Mouse (Mus musculus): ENCODE data around the gene Lrrc55.
"Not testable (repeated sequence)": the region's sequence is repeated elsewhere in the genome, so short reads cannot be mapped to it uniquely, and the experiment has no call there.

The Lrrc55 gene

DNA sequence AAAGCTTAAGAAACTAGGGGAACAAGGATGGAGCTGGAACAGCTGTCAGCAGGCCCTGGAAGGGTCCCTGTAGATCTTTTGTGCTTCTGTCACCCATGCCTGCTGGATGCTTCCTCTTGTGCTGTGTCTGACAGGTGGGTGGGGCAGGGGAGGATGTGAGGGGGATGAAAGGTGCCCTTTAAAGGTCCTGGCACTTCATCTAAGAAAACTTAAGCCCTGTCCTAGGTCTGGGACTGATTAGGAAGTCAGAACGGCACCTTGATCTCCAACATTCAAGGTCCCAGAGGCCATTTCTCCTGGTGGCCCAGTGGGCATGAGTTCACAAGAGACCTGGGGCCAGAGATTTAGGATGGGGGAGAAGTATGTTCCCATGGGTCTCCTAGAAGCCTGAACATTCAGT lies at the start of gene Lrrc55:
Gene Lrrc55, minus strand, starts transcription at position 297 of the 400 bp plus-strand sequence.
- no peak for DNase-seq

DNA sequence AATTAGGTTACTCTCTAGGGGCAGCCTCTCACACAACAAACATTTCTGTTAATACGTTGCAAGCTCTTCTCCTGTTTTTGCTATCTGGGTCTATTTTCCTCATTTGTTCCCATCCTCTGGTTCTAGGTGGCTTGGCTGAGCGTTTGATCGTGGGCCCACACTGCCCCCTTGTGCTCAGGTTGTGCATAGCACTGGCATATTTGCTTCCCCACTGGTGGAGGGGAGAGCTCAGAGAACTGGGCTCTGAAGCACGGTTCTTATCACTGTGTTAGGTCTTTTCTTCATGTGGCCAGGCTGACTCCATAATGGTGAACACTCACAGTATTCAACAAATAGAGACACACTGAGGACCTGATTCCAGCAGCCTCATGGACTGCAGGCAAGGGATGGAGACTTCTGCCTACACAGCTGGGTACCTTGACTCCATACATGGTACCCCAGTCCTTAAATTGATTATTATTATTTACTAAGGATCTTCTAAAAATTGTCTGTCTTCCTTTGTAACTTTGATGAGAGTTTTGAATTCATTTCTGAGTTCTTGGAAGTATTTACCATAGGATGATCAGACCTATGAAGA lies 49.6 kb upstream of the Lrrc55 start:
- DNase-seq = peak; percentile 28 to 48

DNA sequence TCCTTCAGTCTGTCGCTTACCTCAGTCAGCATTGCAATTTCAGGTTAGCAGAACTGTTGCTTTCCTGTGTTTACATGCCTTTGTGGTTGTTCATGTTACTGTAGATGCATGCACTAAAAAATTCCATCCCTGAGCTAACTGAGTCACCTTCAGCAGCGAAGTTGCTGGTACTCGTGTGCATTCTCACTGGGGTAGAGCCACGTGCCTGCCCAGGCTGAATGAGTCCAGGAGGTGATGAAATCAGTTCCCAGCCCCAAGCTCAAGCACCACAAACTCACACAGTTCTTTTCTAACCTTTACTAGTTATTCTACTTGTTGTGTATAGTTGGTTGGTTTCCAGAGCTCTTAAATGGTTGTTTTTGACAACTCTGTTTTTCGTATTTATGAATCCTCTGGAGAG lies 48.7 kb upstream of the Lrrc55 start:
- DNase-seq = no peak

DNA sequence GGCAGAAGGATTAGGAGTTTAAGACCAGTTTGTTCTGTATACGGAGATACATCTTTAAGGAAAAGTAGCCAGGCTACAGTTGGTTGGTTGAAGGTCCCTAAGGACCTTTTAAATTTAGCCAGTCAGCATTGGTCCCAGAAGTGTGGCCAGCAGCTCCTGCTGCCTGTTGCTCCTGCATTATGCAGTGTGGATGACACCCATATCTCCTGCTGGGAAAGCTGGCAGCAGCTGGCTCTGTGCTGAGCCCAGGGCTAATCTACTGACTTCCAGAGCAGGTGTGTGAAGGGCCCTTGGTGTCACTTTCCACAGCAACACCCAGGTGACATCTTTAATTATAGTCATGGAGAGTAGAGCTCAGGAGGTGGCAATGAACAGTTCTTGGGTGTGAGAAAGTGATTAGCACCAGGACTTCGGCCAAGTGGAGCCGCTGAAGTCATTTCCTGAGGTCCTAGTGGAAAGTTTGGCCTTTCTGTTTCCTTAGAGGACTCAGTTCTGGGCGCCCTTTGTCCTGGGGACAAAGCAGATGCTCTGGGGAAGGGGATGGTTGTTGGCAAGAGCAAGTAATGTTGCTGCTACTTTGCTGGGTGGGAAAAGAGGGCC lies 41.2 kb upstream of the Lrrc55 start:
- DNase-seq = no peak

DNA sequence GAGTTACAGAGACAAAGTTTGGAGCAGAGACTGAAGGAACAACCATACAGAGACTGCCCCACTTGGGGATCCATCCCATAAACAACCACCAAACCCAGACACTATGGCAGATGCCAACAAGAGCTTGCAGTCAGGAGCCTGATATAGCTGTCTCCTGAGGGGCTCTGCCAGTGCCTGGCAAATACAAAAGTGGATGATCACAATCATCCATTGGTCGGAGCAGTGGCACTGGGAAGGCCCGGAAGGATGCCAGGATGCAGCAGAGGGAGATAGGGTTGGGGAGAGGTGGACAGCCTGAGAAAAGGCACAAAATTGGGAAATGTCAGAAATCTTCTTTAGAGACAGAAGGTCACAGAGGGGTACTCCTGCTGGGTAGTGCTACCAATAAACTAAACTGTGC lies 40.2 kb upstream of the Lrrc55 start:
- DNase-seq = not testable (repeated sequence)

DNA sequence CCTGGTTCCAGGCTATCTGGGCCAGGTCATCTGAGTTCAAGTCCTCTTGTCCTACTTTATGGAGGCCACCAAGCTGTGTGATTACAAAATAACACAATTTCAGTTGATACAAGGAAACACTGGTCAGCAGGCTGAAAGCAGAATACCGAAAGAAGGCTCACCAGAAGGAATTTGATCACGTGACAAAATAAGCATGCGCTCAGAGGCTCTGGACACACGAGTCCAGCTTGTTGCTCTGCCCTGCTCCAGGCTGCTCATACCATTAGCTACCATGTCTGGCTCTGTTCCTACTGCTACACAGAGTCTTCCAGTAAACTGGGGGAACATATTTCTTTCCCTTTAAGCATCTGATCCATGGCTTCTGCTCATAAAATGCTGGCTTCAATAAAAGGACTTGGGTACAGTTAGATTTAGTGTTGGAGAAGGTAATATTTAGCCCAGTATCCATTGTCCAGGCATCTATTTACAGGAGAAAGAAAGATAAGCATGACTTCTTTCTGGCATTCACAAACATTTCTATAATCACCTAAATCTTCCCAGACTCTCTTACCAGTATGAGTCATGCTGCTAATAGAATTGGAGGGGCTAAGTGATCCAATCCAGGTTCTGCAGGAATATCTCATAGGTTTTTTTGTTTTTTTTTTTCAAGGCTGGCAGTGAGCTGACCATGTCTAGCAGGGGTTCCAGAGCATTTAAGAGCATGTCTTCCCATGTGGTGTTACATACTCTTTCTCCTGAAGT lies 33.9 kb upstream of the Lrrc55 start:
- DNase-seq = no peak

DNA sequence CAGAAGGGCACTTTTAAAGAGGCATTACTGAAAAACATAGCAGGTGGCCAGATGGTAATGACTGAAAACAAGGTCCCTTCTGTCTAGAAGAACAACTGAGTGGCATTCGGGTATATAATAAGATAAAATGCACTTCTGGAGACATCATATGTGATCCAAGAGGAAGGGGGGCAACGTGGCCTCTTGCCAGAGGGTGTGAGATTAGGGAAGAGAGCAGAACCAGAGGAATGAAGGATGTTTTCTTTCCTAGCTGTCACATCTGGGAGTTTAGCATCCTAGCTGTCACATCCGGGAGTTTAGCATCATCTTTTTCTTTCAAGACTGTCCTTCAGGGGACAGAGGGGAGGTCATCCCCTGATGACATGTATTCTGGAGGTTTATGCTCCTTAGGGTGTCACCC lies 32.6 kb upstream of the Lrrc55 start:
- DNase-seq = no peak

DNA sequence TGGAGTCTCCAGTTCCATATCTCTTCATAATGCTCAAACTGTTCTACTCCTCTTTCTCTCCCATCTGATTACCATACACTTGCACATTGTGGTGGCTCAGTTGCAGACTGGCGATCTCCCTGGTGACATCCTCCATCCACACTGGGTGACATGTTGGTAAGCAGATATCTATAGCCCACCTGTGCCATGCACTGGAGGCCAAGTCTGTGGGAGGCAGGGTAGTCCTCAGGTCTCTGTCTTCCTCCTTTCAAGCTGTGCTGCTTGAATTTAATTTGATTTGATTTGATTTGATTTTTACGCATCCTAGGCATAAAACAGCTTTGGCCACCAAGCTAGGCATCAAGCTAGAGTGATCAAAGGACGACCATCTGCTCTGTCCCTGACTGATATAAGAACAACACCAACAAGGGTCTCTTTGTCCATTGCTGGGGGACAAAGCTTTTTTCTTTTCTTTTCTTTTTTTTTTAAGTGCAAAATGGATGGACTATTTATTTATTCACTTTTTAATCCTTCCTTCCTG lies 30.9 kb upstream of the Lrrc55 start:
- DNase-seq = no peak

DNA sequence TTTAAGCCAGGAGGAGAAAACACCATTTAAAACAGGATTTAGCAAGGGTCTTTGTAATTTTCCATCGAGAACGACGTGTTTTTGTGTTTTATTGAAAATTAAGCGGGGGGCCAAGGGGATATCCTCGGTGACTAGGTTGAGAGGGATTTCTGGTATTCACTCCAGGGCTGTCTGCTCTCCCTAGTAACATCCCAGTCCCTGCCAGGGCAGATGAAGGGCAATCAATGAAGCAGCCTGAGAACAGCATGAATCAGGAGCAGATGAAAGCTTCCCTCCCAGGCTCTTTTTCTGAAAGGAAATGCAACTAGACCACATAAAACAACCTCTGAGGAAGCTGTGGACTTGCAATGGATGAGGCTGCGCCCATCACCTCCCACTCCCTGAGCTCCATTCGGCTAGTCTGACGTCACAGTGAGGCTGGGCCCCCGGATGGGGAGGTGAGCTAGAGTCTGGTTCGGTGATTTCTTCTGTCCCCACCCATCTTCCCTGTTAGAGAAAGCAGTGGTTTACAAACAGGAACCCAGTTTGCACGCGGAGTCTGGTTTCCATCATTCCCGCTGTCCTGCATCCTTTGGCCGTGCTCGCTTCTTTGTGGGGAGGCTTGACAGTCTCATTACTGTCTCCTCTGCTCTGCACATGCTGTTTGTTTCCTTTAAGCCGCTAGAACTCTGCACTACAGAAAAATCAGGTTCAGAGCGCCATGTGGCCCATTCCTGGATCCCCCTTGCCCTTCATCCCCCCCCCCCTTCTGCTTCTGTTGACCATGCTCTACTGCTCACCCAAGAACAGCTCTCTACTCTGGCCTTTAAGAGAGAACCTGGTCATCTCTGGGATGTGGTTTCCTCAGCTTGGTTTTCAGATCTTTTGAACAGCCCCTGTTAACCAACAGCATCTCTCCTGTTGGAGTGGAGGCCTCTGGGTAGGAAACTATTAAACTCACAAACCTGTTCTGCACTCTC lies 27.5 kb upstream of the Lrrc55 start:
- no peak for DNase-seq

DNA sequence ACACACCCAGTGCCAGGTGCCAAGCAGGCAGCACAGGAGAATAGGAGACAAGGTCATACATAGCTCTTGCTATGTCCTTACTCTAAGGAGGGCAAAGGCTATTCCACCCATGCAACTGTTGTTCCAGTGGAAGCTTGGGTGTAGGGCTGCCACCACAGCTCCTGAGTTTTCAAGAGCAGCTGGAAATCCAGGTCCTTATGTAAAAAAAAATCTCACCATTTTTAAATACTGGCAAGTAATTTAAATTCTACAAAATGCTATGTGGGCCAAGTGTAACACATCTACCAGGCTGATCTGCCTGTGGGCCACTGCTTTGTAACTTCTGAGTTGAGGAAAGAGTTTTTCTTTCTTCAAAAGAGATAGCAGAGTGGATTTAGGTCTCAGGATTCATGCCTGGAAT lies 19.6 kb upstream of the Lrrc55 start:
- DNase-seq = no peak

DNA sequence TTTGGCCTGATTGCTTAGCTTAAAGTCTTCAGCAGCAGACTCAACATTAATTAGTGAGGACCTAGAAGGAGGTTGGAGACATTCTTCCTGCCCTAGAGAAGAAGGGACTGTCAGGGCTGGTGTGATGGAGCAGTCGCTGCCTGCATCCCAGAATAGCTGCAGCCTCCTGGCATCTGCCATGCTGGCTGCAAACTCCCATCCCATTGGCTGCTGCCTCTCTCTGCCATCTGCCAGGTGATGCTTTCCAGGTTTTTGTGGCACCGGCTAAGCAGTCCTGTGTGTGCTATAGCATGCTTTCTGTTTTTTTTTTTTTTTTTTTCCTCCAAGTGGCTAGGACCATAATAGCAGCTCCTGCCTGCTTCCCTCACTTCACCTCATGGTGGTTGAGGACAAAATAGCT lies 16.7 kb upstream of the Lrrc55 start:
- DNase-seq = no peak

DNA sequence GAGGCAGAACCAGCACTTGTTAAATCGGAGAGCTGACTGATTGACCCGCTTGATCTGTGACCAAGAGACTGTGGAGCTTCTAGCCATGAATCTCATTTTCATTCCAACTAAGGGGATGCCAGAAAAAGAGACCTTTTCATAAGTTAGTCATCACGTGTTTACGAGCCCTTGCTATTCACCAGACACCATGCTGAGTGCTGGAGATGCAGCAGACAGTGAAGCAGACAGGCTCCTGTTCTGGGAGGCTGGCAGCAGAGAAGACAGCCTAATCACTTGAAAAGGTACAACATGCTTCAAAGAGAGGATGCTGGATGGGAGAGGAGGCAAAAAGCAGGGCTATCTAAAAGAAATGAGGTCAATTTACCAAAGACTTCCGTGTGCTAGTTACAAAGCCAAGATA lies 12.3 kb upstream of the Lrrc55 start:
- DNase-seq = no peak

DNA sequence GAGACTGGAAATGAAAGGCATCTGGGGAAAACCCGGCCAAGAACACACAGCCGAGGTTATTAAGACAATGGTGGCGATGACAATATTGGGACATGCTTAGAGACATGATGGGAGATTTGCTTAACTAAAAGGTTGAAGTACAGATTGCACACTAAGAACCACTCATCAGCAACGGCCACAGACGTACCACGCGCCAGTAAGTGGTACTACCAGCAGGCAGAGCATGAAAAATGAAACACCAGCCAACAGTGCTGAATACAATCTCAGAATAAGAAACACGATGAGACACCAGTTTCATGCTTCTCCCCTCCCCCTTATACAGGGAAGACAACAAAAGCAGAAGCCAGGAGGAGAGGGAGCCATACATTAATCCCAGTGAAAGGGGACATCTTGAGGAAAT lies 8.2 kb upstream of the Lrrc55 start:
- DNase-seq = no peak

DNA sequence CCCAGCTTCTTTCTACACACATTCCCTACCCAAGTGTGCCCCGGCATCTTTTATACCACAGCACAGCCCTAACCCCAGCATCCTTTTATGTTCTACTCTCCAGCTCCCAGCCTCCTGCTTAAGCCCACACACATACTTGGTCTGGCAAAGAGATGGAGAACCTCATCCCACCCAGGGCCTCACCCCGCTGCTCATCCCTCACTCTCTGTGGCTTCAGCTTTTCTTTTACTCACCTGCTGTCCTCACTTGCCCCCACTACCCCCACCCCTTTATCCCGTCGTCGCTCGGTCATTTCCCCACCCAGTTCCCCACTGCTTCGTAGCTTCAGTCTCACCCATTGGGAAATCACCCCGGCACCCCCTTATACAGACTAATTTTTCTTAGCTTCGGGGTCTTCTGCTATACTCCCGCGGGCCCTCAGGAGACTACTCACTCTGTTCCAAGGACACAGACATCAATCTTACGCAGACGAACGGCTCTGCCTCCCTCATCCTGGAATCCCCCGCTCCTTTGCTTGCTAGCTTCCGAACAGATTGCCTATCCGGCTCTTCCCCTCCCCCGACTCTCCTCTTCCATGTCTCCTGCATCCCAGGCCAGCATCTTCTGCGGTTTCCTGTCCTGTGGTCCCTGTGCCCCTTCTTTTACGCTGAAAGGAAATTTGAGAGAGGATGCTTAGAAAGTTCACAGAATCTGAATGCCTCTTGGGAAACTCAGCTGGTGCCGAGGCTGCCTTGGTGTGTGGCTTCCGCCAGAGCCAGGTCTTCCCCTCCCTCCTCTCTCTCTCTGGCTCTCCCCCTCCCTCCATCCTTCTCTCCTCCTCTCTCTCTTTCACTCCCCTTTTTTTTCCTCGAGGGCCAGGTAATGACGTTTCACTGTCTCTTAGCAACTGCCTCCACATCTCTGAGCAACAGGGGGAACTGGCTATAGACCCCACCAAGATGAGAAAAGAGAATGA lies 1.3 kb upstream of the Lrrc55 start:
- no peak for DNase-seq

DNA sequence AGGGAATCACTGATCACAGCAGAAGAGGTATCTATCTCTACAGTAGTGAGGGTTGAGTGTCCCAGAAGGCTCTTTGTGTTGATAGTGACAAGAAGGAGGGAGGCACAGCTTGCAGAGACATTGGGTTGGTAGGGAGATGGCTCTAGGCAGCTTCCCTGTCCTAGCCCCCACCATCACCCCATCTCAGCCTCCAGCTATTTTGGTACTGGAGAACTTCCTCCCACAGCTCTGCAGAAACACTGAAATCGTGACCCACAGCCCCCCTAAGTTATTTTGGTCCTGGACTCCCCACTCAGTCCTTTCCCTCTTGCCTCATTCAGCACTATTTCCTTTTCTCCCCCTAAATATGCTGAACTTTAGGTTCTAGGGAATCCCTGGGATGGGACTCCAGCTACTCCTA lies 2.4 kb downstream of the Lrrc55 start:
- DNase-seq = no peak

DNA sequence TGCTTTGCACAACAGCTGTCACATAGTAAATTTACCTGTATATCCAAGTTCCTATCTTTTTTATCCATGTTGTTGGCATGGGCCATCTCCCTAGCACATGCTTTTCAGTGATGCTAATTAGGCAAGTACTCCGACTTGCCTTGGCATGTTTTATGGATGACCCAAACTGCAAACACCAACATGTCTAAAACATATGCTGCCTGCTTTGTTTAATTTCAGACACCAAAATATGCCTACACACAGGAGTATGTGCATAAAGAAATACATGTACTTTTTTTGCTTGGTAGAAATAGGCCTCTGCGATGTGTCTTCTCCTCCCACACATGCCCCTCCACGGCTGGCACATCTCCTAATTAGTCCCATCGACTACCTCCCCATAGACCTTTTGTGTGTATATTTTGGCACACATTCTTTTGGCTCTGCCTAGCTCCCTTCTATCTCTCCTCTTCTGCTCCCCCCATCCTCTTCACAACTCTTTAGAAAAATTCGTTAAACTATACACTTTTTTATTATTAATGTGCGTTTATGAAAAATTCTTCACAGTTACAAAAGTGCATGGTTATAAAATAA lies 9.3 kb downstream of the Lrrc55 start:
- no peak for DNase-seq

DNA sequence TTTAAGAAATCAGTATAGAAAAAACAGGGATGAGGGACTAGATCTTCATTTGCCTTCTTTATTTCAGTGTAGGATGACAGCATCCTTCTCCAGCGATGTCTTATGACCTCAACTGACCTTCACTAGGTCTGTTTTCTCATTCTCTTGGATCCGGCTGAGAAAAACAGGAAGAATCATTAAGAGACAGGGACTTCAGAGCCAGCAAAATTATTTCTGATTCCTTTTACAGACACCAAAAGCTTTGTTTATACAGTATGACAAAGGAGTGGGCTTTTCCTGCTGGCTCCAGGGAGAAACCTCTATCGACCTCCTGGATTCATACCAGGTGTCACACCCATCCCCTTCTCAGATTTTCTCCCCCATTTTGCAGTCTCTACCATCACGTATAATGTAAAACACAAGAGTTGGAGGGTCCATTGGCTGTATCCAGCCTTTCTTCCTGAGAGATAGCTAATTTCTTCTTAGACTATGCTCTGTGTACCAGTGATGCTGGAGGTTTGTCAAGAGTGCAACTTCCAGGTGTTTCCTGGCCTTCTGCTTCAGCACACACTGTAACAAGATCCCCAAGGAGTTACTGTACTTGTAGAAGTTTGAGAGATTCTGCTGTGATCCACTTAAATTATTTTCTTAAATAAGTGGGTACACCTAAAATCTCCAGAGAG lies 18.7 kb downstream of the Lrrc55 start:
- DNase-seq = no peak

DNA sequence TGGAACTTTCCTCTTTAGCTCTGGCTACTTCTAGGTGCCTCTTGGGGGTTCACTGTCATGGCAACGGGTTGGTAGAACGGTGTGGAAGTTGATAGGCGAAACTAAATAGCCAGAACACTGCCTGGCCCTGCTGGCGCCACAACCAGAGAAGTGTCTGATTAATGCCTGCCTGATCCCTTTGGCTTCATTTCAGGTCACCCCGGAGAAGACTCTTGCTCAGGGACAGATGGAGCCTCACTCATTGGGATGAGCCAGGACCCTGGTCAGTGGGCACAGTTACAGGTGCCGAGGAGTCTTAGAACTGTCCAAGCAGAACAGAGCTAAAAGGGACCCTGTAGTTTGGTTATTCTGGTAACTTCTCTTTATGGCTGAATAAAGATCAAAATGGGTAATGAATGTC lies 23.5 kb downstream of the Lrrc55 start:
- DNase-seq = no peak

DNA sequence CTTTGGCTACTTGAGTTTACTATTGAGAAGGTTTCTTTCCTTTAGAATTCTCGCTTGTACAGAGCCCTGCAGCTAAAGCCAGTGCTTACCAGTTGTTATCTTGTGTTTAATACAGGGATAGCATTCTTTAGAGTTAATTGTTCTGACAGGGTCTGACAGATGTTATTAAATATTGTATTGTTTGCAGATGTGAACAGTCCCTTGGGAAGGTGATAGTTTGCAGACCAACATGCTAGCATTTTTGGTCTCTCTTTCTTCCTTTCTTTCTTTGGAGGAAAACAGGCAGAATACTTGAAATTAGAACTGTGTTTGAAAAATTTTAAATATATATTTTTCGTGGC lies 24.3 kb downstream of the Lrrc55 start:
- DNase-seq = no peak

DNA sequence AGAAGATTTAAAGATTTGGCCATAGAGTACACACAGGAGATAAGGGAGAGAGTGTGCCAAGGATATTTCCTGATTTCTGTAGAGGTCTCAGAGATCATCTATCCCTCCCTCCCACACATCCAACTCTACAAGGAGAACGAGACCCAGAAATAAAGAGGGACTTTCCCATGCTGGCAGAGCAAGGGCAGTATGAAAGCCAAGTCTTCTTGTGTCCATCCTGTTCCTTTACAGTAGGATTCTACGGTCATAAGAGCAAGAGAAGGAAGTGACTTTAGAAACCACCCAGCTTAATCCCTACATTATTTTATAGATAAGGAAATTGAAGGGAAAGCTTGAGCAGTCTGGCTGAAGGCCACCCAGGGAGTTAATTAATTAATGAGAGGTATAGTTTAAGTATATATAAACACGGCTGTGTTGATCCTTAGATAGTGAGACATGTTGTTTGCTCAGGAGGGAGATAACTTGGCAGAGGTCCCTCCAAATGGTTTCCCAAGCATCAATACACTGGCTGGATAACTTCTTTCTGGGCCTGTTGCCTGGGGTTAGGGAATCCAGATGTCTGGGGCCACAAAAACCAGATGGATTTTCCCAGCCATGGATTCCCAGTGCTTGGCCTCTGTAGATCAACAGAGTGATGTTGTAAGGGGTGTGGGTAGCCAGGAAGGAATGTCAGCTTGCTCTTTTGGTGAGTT lies 24.8 kb downstream of the Lrrc55 start:
- DNase-seq = no peak

Measured in thymus, postnatal 36 days (tissue).